Mouse (Mus musculus) lung, postnatal 25 days (tissue): ENCODE results near the gene Zfp593.

Experiments used
- DNase-seq: peaks from one replicate; pipeline ENCODE4 v3.0.0; 2022; ENCODE audit warnings: low spot score

The Zfp593 gene

DNA sequence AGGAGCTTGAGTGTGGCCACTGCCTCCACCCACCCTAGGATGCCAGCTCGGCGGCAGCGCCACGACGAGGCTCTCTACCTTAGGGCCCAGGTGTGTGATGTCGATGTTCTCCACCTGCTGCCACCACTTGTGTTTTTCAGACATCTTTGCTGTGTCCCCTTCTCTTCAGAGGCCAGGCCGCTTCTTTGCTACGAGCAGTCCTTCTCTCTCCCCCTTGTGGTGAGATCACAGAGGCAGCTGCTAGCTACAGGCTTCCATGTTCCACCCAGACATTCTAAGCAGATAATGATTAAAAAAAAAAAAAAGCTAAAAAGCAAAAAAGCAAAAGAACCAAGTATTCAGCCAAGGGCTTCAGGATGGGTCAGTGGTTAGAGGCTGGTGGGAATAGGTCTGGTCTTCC, 18.2 kb downstream of the Zfp593 start, which contains the start of gene Catsper4:
Gene Catsper4, minus strand, starts transcription at position 190 of the 400 bp plus-strand sequence.
- DNase-seq: no peak

DNA sequence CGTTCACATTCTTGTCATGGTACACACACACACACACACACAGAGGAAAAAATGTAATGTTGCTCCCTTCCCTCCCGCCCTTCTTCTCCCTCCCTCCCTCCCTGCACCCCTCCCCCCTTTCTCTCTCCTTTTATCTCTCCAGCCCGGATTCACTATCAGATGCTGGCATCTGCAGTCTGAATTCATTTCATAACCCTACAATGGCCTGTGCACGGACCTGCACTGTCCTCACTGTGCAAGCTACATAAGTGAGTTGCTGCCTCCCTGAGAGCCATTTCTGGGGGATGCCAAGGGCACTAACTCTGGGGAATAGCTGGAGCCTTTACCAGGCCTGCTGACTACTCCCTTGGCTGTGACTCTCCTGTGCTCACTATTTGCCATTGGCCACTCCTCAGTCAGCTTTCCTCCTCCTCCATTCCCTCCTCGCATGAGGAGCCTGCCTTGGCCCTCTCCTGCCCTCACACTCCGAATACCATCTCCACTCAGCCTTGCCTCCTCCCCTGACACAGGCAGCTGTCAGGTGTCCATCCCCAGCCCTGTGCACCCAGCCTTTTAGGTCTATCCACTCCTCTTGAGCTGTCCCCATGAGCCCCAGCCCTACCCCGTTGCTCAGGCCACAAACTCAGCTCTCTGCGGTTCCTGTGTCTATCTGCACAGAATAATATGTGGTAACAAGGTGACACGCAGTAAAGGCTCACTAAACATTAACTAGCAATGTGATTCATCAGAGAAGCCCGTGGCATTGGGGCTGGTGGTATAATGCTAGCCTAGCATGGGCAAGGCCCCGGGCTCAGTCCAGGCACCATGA, 22.4 kb downstream of the Zfp593 start:
- no peak for DNase-seq

DNA sequence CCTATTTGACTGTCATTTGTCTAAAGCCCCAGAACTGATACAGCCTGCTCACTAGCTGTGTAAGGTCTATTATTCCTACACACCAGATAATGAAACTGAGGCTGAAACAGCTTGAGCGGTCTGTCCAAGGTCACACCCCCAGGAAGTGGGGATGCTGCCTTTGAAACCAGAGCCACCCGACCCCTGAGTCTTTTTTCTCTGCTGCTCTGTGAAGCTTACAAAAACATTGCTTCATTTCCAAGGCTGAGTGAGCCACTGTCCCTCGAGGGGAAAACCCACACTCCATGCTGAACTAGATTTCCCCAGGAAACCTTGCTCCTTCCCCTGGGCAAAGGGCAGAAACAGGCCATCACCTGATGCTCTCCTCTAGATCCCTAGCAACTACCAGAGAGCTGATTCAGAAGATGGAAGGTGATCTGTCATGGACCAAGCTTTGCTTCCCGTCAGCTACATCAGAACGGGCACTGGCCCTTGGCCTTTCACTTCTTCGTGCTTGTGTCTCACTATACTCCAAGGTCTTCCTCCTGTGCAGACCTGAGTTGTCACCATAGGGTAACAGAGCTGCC, 38.8 kb downstream of the Zfp593 start:
- no peak for DNase-seq

DNA sequence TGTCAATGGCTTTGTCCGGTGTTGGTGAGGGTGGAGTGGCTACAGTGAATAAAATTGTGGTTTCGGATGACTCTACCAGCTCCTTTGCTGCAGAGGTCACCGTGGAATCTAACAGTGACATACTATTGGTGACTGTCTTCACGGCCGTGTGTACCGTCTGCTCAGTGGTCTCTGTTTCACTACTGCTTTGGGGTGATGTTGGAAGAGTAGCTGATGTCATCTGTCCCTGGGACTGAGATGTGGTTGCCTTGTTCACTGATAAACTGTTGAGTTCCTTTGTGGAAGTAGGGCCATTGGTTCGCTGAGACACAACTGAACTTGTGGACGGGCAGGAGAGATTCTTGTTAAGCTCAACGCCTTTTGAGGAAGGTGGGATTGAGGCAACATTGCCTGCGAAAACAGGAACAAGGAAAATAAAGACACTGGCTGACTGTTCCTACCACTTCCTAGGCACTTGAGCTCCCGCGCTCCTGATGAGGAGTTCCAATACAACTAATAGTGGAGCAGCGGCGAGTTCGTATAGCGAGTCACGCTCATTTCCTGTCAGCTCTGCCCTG, 42.0 kb downstream of the Zfp593 start:
- no peak for DNase-seq

DNA sequence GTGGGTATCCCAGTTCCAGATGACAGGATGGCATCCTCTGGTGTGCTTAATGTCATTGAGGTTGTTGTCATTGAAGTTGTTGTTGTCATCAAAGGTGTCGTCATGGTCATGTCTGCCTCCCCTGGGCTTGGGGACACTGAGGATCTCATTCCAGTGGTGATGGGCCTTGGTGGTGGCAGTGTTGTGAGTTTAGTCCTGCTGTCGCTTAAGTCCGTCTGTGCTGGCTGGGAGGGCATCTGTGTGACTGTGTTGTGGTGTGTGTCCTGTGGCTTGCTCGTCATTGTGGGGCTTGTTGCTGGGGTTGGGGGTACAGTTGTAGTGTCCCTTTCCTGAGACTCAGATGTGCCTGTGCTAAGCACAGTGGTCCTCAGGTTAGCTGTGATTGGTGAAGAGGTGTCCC, 42.5 kb downstream of the Zfp593 start, which contains the start of gene Gm7534:
Gene Gm7534, minus strand, starts transcription at position 101 of the 400 bp plus-strand sequence.
- DNase-seq: no peak

DNA sequence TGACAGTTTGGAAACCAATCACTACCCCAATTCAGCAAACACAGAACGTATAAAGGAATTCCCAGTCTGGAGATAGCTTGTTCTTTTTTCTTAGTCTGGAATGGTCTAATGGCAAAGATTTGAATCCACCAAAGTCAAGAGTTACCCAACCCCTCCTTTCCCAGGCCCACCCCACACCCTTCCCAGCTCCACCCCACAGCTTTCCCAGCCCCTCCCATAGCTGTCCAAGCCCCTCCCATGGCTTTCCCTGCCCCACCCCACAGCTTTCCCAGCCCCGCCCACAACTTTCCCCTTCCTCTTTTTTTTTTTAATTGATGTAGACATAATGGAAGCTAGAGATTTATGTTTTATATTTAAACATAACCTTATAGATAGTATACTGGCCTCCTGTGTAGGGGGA, 46.0 kb downstream of the Zfp593 start:
- DNase-seq: no peak
